Mouse (Mus musculus) cerebellum, postnatal 14 days (tissue): ENCODE data around the gene Pzp.

Experiments
- DNase-seq, 2 experiments: peaks; one replicate each; pipeline ENCODE4 v3.0.0; 2021; ENCODE audit warnings: mixed read lengths in 2 of 2

Pzp gene

DNA sequence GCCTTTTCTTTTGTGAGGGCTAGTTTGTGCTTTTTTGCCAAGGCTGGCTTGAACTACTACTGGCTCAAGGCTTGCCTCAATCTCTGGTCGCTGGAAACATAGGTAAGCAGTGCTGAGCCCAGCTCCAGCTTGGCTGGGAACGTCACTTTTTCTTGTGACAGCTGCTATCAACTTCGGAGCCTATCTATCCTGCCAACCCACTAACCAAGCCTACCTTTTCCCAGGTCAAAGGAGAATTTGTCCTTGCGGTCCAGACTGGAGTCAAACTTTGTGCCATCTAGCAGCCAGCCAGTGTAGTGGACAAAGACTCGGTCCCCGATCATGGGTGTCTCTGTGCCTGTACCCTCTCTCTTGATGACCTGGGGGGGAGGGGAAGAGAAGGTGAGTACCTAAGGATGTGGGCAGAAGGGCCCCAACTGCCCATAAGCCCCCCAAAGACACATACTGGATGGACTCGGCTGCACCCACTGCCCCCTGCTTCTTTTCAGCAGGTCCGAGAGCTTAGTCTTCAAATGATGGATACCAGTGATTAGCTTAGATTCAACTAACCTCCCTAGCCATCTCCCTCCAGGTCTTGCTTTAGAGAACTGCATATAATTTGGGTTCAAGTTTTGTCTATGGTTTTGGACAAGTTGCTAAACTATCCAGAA, 90.0 kb downstream of the Pzp start:
- DNase-seq: peak in 1 of 2 experiments; percentile 19

DNA sequence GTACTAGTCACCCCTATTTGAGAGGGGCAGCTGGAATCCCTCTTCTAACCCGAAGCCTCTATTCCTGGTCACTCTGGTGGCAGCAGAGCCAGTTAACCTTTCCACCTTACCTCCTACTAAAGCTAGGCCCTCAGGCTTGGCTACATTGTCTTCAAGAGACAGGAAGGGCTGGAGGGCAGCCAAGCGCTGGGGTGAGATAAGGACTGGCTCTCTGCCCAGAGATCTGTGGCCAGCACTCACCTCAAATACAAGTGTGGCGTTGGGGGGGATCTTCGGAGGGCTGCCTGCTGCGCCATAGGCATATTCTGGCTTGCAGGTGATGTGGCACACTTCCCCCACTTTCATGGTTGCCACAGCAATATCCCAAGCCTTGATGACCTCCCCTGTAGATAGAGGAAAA, 91.0 kb downstream of the Pzp start:
- DNase-seq: peak; percentile 88
